Mouse (Mus musculus) T-helper 2 cell (primary cell): ENCODE results near the gene Gm11361.

ENCODE experiments used
- in situ Hi-C: fragments of 300-600 bp; cut with MboI, MseI; formaldehyde crosslinking; loops from one replicate; pipeline ENCODE4 v1.15.1; 2025; ENCODE audit warnings: high pct_unique_total_duplicates

Gm11361 gene

GRCm38 (mm10) chr13:28257228-28257627, at the start of gene Gm11361:
Gene Gm11361 (plus strand): TSS chr13:28257528.
- in situ Hi-C loops = no loop called here

GRCm38 (mm10) chr13:28264399-28264798, 7.1 kb downstream of the Gm11361 start:
- in situ Hi-C loops = no loop called here

DNA sequence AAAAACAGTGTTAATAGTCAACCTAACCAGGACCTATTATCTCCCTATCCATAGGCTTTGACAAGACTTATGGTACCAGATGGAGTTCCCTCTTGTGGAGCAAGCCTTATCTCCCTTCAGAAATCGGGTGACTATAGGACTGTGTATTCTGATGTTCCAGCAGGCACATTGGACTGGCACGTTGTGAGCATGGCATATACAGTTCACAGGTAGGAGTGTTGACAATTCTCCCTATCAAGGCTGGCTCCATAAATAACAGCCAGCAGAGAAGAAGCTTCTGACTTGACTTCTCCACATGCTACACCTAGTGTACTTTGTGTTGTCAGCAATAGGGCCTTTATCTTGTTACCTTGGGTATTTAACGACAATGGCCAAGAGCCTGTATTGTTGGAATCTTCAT, 30.0 kb downstream of the Gm11361 start:
- in situ Hi-C loops = no loop called here

DNA sequence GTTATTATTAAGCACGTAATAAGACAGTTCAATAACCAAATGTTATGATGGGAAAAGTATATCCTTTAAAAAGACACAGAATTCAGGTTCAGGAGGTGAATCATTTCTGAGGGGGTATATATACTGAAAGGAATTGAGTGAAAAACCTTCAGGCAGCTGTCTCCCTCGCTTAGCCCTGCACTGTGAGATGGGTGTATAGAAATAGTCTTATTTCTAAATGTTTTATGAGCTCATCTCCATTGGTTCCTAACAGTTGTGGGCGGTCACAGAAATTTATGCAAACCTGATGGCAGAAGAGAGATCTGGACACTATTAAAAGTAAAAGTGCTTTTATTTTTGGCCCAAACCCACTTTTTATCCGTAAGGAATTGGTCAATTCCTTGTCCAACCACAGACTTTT, 36.9 kb downstream of the Gm11361 start:
- in situ Hi-C loops = no loop called here

- in situ Hi-C loops = no loop called here
Measured at GRCm38 (mm10) chr13:28294757-28295361, 37.5 kb downstream of the Gm11361 start.

- in situ Hi-C loops = no loop called here
Measured at GRCm38 (mm10) chr13:28295492-28295891, 38.2 kb downstream of the Gm11361 start.

DNA sequence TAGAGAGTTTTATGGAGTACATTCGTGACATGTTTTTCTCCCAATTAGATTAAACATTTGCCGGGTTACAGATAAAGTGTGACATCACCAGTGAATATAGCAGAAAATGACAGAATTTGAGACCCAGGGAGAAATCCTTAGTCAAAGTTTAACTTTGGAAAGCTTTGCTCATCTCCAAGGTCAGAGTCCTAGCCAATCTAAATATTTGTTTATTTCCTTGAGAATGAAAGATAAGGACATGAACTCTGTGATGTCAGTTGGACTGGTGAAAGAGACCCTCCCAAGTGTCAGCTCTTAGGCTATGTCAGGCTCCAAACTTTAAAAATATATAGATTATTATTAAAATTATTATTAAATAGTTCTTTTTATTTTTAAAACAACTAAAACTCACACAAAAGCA, 39.8 kb downstream of the Gm11361 start:
- in situ Hi-C loops = no loop called here

DNA sequence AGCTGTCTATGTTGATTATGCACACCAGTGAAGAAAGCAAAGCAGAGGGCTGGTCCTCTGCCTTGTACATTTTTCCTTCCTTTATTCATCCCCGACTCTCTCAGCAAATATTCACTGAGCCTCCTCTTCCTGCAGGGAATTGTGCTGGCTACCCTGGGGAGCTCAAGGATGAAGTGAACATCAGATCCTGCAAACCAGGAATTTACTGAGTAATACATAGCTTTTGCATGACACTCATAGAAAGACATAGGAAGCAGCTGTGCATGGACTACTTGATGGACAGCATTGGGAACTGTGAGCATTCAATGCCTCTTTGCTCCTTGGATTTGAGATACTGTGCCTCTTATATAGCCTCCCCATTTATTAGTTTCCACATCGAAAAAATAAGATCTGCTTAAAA, 40.2 kb downstream of the Gm11361 start:
- in situ Hi-C loops = no loop called here
